Mouse (Mus musculus) lung, embryonic 16.5 days (tissue): Measurements from ENCODE around the gene Pcdh7. TPM values are rescaled to one million over a fixed set of nuclear protein-coding genes. Genes with fewer than 3 reads are reported as not detected.
"Not testable (repeated sequence)": the region's sequence is repeated elsewhere in the genome, so short reads cannot be mapped to it uniquely, and the experiment has no call there.

Experiments
- ATAC-seq: fragments of 200-750 bp; cut with Nextera tagmentation; 2 replicates; pipeline ENCODE4 v1.8.0; 2017; ENCODE audit warnings: low read depth, mild to moderate bottlenecking, moderate library complexity
- H3K27ac ChIP-seq: fragments of 300-500 bp; sonication (generic); 2 replicates; pipeline ENCODE4 v1.5.1; 2014; ENCODE audit warnings: mild to moderate bottlenecking, control low read depth, low read length
- H3K27me3 ChIP-seq: fragments of 300-500 bp; sonication (generic); 2 replicates; pipeline ENCODE4 v1.6.1; 2014; ENCODE audit warnings: low read depth, low read length, mixed read lengths; ENCODE audit not compliant: control insufficient read depth, insufficient read depth
- H3K36me3 ChIP-seq: fragments of 300-500 bp; sonication (generic); 2 replicates; pipeline ENCODE4 v1.6.1; 2014; ENCODE audit warnings: low read length; ENCODE audit not compliant: control insufficient read depth, insufficient read depth
- H3K4me1 ChIP-seq: fragments of 300-500 bp; sonication (generic); replicated peaks from 2 replicates; pipeline ENCODE4 v1.6.1; 2014; ENCODE audit warnings: low read length, mixed read lengths; ENCODE audit not compliant: control insufficient read depth, insufficient read depth
- H3K4me2 ChIP-seq: fragments of 300-500 bp; sonication (generic); 2 replicates; pipeline ENCODE4 v1.6.1; 2014; ENCODE audit warnings: low read depth, low read length, control low read depth
- H3K4me3 ChIP-seq: fragments of 300-500 bp; sonication (generic); 2 replicates; pipeline ENCODE4 v1.5.1; 2014; ENCODE audit warnings: mild to moderate bottlenecking, low read length, control low read depth
- H3K9ac ChIP-seq: fragments of 300-500 bp; sonication (generic); 2 replicates; pipeline ENCODE4 v1.6.1; 2014; ENCODE audit warnings: low read length, control low read depth
- H3K9me3 ChIP-seq: fragments of 300-500 bp; sonication (generic); 2 replicates; pipeline ENCODE4 v1.6.1; 2016; ENCODE audit warnings: low read length; ENCODE audit not compliant: control insufficient read depth
- WGBS: fragments of 180-500 bp; shearing (Covaris S2); extraction: QIAGEN DNeasy Blood & Tissue Kit; methylation state at CpG from one replicate; pipeline ENCODE4 v1.1.7; 2014; 5-methylcytosine and 5-hydroxymethylcytosine counted together
- polyA plus RNA-seq: library from polyadenylated mRNA; unstranded; fragments of >200 nt; fragmentation: Nextera tagmentation; extraction: Ambion mirVana; gene quantifications from 2 replicates; pipeline ENCODE4 v1.2.1, GENCODE M21; 2015

Pcdh7 gene
- polyA plus RNA-seq, 1 experiment from 2014 or later: 2.8 TPM

DNA sequence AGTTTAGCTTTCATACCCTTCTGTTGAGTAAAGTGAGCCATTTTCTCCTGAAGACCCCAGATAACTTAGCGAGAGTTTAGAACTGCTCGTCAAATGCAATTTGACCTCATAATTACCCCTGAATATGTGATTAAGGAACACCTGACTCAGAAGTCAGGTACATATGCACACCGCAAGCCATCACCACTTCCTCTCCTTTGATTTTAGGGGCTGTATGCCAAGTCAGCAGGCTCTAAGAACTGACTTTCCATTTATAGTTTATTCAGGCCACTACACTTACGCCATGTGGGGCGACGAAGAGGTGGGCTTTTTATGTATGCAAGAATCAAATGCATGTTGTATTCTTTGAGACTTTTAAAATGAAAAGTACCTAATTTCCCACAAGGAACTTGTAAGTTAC lies 366.2 kb downstream of the Pcdh7 start:
- Histone ChIP-seq H3K4me3 (no peak overlapping the region), H3K27me3 (no peaks in the 10 kb centered on the region), H3K4me2 (no peak overlapping the region), H3K9me3 (no peaks in the 10 kb centered on the region), H3K27ac (no peak overlapping the region), H3K36me3 (no peaks in the 10 kb centered on the region), H3K4me1 (no peaks in the 10 kb centered on the region), H3K9ac (no peak overlapping the region)
- no peak for ATAC-seq
- WGBS: 76% methylated on average over 6 of the region's 6 CpGs

DNA sequence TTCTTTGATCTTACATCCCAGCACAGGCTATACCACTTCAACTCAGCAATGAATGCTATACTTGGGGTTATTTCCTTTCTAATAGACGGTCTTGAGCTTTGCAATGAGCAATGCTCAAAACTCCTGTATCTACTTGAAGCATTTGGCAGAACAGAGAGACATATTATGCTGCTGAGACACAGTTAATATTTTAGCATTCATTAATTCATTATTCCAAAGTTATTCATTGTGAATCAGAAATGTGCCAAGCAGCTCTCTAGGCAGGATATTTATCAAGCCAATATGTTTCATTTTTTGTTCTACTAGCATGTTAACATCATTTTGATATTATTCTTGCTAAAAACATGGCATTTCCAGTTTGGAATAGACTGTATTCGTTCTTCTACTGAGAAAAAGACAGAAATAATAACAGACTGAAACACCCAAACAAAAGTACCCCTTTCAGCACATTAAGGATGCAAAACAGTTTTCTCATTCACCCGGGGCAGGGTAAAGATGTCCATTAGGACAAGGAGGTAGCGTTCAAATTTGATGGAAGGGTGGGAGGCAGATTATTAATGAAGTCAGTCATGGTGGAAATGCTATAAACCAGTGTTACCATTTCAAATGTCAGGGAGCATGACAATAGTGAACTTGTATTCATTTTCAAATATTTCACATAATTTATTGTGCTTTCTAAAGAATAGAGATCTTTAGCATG lies 391.0 kb downstream of the Pcdh7 start:
- WGBS: 72% methylated on average over 4 of the region's 4 CpGs
- no peak for ATAC-seq
- H3K4me3 ChIP-seq: no peak overlapping the region
- peaks cover 4% of the 10 kb centered on the region; the same call in 1 of the 2 replicates for H3K4me1 ChIP-seq
- H3K27ac ChIP-seq: no peak overlapping the region
- H3K36me3 ChIP-seq: no peaks in the 10 kb centered on the region
- H3K27me3 ChIP-seq: no peaks in the 10 kb centered on the region
- H3K9me3 ChIP-seq: no peaks in the 10 kb centered on the region
- H3K4me2 ChIP-seq: no peak overlapping the region
- no peak overlapping the region for H3K9ac ChIP-seq

DNA sequence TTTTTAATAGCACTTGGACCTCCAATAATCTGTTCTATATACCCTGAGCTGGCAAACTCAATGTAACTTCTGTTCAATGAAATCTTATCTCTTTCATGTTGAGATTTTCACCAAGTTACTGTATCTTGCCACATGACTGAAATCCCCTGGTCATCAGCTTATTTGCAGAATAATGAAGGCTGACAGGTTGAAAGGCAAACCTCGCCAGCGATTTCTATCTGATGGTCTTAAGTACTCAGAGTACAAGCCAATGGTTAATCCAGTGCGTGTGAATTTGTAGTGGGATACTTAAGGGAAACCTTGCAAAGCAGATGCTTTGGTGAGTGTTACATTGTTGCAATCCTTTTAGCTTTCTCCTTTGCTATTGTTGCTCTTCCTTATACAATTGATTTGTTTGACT lies 398.3 kb downstream of the Pcdh7 start:
- Histone ChIP-seq H3K4me3 (no peak overlapping the region), H3K9ac (no peak overlapping the region), H3K4me1 (no peaks in the 10 kb centered on the region), H3K4me2 (no peak overlapping the region), H3K9me3 (no peaks in the 10 kb centered on the region), H3K27me3 (no peaks in the 10 kb centered on the region), H3K27ac (no peak overlapping the region), H3K36me3 (no peaks in the 10 kb centered on the region)
- 74% methylated on average over 3 of the region's 3 CpGs for WGBS
- no peak for ATAC-seq

DNA sequence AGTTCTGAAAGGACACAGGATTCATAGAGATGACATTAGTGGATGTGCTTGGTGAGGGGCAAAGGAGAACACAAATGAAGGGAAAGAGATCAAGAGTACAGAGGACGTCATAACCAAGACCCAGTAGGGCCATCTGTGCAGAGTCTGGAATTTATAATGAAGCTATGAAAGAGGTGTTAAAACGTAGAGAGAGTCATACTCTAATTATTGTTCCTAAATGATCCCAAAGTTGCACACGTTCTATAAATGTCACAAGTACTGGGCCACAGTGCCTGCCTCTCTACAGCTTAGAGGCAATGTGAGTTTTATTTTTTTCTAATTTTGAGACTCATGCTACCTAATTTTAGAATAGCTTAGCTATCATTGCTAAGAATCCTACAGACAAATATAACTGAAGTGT lies 400.1 kb downstream of the Pcdh7 start:
- H3K27ac ChIP-seq: no peak overlapping the region
- no peaks in the 10 kb centered on the region for H3K36me3 ChIP-seq
- 78% methylated on average over 3 of the region's 3 CpGs for WGBS
- no peak overlapping the region for H3K4me3 ChIP-seq
- H3K4me1 ChIP-seq: no peaks in the 10 kb centered on the region
- no peaks in the 10 kb centered on the region for H3K27me3 ChIP-seq
- no peak overlapping the region for H3K9ac ChIP-seq
- no peak for ATAC-seq
- H3K4me2 ChIP-seq: no peak overlapping the region
- no peaks in the 10 kb centered on the region for H3K9me3 ChIP-seq

DNA sequence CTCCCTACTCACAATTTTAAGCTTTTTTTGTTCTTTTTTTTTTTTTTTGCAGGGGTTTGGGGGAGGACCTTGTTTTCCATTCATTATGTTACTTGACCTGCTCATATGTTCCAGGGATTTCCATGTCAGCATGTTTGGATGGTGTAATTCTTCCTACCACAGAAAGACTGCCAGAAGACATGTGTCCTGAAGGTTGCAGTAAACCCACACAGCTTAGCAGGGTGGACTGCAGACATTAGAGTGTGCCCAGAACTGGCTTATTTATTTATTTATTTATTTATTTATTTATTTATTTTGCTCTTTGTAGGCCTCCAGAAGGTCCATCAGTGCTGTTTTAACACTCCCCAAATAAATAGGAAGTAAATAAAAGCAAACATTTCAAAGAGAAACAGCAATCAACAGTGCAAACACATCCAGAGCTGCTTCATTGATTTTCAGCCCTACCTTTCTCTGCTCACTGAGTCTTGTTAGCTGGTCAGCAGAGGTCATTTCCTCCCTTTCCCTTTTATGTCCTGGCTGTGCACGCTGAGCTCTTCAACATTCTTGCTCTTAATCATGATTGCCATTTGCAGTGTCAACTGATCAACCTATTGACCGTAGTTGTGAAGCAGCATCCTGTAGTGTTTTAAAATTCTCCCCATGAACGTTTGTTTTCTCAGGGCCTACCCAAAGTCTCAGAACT lies 401.3 kb downstream of the Pcdh7 start:
- 28% methylated on average over 3 of the region's 3 CpGs for WGBS
- Histone ChIP-seq H3K9ac (no peak overlapping the region), H3K4me3 (no peak overlapping the region), H3K4me1 (no peaks in the 10 kb centered on the region), H3K4me2 (no peak overlapping the region), H3K27me3 (no peaks in the 10 kb centered on the region), H3K36me3 (no peaks in the 10 kb centered on the region), H3K27ac (no peak overlapping the region), H3K9me3 (no peaks in the 10 kb centered on the region)
- ATAC-seq: no peak

DNA sequence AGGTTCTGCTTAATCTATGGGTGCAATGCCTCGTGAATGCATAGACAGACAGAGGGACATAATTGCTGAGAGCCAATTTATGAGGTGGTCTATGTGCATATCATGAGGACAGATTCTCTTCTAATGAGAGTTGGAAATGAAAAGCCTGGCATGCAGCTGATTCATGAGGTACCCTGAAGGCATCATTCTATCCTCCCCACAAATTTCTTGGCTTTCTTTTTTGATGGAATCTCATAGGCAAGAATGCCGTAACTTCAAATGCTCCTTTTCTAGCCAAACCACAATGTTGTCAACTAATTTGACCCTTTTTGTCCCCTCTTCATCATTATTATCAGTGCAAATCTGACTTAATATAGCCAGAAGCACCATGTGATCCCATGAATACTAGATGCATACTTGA lies 426.1 kb downstream of the Pcdh7 start:
- ATAC-seq: no peak
- H3K27ac ChIP-seq: no peak overlapping the region
- H3K27me3 ChIP-seq: no peaks in the 10 kb centered on the region
- 71% methylated on average over 2 of the region's 2 CpGs for WGBS
- H3K9ac ChIP-seq: no peak overlapping the region
- H3K36me3 ChIP-seq: no peaks in the 10 kb centered on the region
- H3K9me3 ChIP-seq: no peaks in the 10 kb centered on the region
- H3K4me1 ChIP-seq: no peaks in the 10 kb centered on the region
- no peak overlapping the region for H3K4me3 ChIP-seq
- H3K4me2 ChIP-seq: no peak overlapping the region

DNA sequence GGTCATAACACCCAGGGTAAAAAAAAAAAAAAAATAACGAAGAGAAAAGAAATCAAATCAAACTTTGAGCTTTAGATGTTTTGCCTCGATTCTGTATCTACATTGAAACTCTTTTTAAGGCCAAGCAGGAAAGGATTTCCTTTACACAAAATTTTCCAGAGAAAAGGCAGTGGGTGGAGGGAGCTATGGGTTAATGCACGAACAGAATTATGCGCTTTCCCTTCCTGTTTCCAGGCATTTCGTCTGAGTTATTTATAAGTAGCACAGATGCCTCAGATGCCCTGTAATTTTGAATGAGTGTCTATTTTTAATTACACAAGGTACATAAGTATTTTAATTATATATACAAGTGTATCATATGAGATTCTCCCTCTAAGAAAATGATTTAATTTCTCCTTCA lies 436.2 kb downstream of the Pcdh7 start:
- no peaks in the 10 kb centered on the region for H3K4me1 ChIP-seq
- H3K9ac ChIP-seq: no peak overlapping the region
- H3K36me3 ChIP-seq: no peaks in the 10 kb centered on the region
- no peak overlapping the region for H3K4me3 ChIP-seq
- no peak overlapping the region for H3K4me2 ChIP-seq
- no peak overlapping the region for H3K27ac ChIP-seq
- ATAC-seq: no peak
- H3K9me3 ChIP-seq: no peaks in the 10 kb centered on the region
- H3K27me3 ChIP-seq: no peaks in the 10 kb centered on the region
- 62% methylated on average over 5 of the region's 5 CpGs for WGBS

DNA sequence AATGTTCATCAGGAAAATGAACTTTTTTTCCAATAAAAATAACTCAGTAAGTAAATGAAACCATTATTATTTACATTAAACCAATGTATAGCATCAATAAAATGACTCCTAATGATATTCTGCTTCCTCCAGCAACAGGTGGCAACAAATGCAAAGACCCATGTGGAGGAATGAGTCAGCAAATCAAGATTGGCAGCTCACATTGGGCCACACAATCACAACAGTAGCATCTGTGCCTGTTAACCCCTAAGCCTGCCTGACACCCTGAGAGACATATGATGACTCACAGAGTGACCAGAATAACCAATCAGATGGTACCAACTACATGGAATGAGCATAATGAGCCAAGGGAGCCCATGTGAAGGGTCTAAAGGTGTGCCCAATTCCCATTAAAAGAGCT lies 454.5 kb downstream of the Pcdh7 start:
- Histone ChIP-seq H3K27me3 (no peaks in the 10 kb centered on the region), H3K36me3 (no peaks in the 10 kb centered on the region), H3K9me3 (no peaks in the 10 kb centered on the region), H3K27ac (no peak overlapping the region), H3K9ac (no peak overlapping the region), H3K4me1 (no peaks in the 10 kb centered on the region), H3K4me2 (no peak overlapping the region), H3K4me3 (no peak overlapping the region)
- no peak for ATAC-seq

DNA sequence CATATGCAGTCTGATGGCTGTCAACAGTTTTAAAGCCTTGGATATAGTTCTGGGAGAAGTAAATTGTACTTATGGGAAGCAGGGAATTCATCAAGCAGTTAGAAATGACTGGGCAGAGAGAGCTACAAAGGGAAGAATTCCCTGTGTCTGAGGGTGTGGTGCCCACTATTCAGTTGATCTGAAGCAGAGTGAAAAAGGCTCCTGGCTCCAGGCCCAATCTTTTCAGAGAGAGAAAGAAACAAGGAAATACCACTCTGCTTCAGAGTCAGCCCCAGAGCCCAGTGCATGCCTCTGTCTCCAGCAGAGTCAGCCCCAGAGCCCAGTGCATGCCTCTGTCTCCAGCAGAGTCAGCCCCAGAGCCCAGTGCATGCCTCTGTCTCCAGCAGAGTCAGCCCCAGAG lies 456.6 kb downstream of the Pcdh7 start:
- H3K4me3 ChIP-seq, H3K4me2 ChIP-seq, H3K9ac ChIP-seq, H3K9me3 ChIP-seq, H3K27ac ChIP-seq, H3K27me3 ChIP-seq, H3K4me1 ChIP-seq, ATAC-seq, H3K36me3 ChIP-seq: not testable (repeated sequence)
